Mouse (Mus musculus) erythroblast, embryonic 14.5 days (primary cell): ENCODE measurements around the gene Asf1a.

Experiments
- GATA1 ChIP-seq: IDR thresholded peaks from 2 replicates; pipeline ENCODE4 v1.6.1; 2012; ENCODE audit warnings: low read length, inconsistent platforms, mixed read lengths
- TAL1 ChIP-seq: IDR thresholded peaks from 3 replicates; pipeline ENCODE4 v1.6.1; 2012; ENCODE audit warnings: low read length, inconsistent platforms, mixed read lengths

DNA sequence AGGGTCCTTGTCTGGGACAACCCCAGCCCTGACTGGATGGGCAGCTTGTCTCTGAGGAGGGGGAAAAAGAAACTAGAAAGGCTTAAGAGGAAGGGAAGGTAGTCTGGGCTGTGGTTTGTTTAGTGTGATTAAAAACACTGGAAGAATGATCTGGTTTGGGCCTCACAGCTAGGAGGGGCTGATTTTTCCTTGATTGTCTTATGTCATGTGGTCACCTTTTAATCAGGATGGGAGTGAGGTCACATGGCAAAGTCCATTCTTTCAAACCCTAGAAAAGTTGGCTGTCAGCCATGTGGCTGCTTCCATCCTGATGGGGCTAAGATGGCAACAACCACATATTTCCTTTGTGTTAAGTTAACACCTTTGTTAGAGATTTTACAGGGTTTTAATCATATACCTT lies 28.0 kb upstream of the Asf1a start:
- TF ChIP-seq GATA1 (no peak), TAL1 (no peak)
